Mouse (Mus musculus): Measurements from ENCODE around the gene Bcat1. TPM values are rescaled to one million over a fixed set of nuclear protein-coding genes. Genes with fewer than 3 reads are reported as not detected.

The Bcat1 gene
- polyA plus RNA-seq, 1 experiment from 2014 or later = 6.0 TPM

- Histone ChIP-seq H3K27ac (ENCODE audit: low read length) (no peak overlapping the region), H3K4me1 (ENCODE audit: control insufficient read depth, insufficient read depth, low read length) (no peaks in the 10 kb centered on the region), H3K4me3 (ENCODE audit: low read length) (no peak overlapping the region), H3K36me3 (ENCODE audit: control insufficient read depth, insufficient read depth, low read length) (no peaks in the 10 kb centered on the region), H3K9me3 (ENCODE audit: control insufficient read depth, low read length) (peaks cover 5% of the 10 kb centered on the region; the same call in 1 of the 2 replicates), H3K4me2 (ENCODE audit: low read depth, low read length) (no peak overlapping the region), H3K27me3 (replicated peaks; ENCODE audit: control insufficient read depth, insufficient read depth, low read length) (no peaks in the 10 kb centered on the region), H3K9ac (ENCODE audit: low read depth, low read length) (no peak overlapping the region)
- no peak for ATAC-seq
- WGBS = 60% methylated on average over 5 of the region's 5 CpGs
Observed at GRCm38 (mm10) chr6:145022349-145022748, 53.6 kb downstream of the Bcat1 start.

- Histone ChIP-seq H3K9me3 (ENCODE audit: control insufficient read depth, low read length) (peaks cover 5% of the 10 kb centered on the region; the same call in 1 of the 2 replicates), H3K9ac (ENCODE audit: low read depth, low read length) (no peak overlapping the region), H3K27me3 (replicated peaks; ENCODE audit: control insufficient read depth, insufficient read depth, low read length) (no peaks in the 10 kb centered on the region), H3K4me3 (ENCODE audit: low read length) (no peak overlapping the region), H3K4me1 (ENCODE audit: control insufficient read depth, insufficient read depth, low read length) (no peaks in the 10 kb centered on the region), H3K36me3 (ENCODE audit: control insufficient read depth, insufficient read depth, low read length) (no peaks in the 10 kb centered on the region), H3K4me2 (ENCODE audit: low read depth, low read length) (no peak overlapping the region), H3K27ac (ENCODE audit: low read length) (no peak overlapping the region)
- no peak for ATAC-seq
- 83% methylated on average over 4 of the region's 4 CpGs for WGBS
Observed at GRCm38 (mm10) chr6:145020553-145020952, 55.4 kb downstream of the Bcat1 start.

- 88% methylated on average over 5 of the region's 5 CpGs for WGBS
- Histone ChIP-seq H3K9ac (ENCODE audit: low read depth, low read length) (no peak overlapping the region), H3K36me3 (ENCODE audit: control insufficient read depth, insufficient read depth, low read length) (no peaks in the 10 kb centered on the region), H3K4me3 (ENCODE audit: low read length) (no peak overlapping the region), H3K4me2 (ENCODE audit: low read depth, low read length) (no peak overlapping the region), H3K4me1 (ENCODE audit: control insufficient read depth, insufficient read depth, low read length) (no peaks in the 10 kb centered on the region), H3K27ac (ENCODE audit: low read length) (no peak overlapping the region), H3K27me3 (replicated peaks; ENCODE audit: control insufficient read depth, insufficient read depth, low read length) (no peaks in the 10 kb centered on the region), H3K9me3 (ENCODE audit: control insufficient read depth, low read length) (peaks cover 3% of the 10 kb centered on the region; the same call in 1 of the 2 replicates)
- no peak for ATAC-seq
Observed at GRCm38 (mm10) chr6:145018295-145018694, 57.7 kb downstream of the Bcat1 start.

GRCm38 (mm10) chr6:145017508-145017907, 58.5 kb downstream of the Bcat1 start:
- WGBS = 88% methylated on average over 4 of the region's 4 CpGs
- H3K36me3 ChIP-seq (ENCODE audit: control insufficient read depth, insufficient read depth, low read length) = no peaks in the 10 kb centered on the region
- H3K27me3 ChIP-seq (replicated peaks; ENCODE audit: control insufficient read depth, insufficient read depth, low read length) = no peaks in the 10 kb centered on the region
- no peak overlapping the region for H3K4me2 ChIP-seq (ENCODE audit: low read depth, low read length)
- no peak overlapping the region for H3K4me3 ChIP-seq (ENCODE audit: low read length)
- H3K9me3 ChIP-seq (ENCODE audit: control insufficient read depth, low read length) = no peaks in the 10 kb centered on the region
- H3K9ac ChIP-seq (ENCODE audit: low read depth, low read length) = no peak overlapping the region
- H3K27ac ChIP-seq (ENCODE audit: low read length) = no peak overlapping the region
- ATAC-seq = no peak
- no peaks in the 10 kb centered on the region for H3K4me1 ChIP-seq (ENCODE audit: control insufficient read depth, insufficient read depth, low read length)

- Histone ChIP-seq H3K27ac (ENCODE audit: low read length) (no peak overlapping the region), H3K4me2 (ENCODE audit: low read depth, low read length) (no peak overlapping the region), H3K27me3 (replicated peaks; ENCODE audit: control insufficient read depth, insufficient read depth, low read length) (no peaks in the 10 kb centered on the region), H3K4me1 (ENCODE audit: control insufficient read depth, insufficient read depth, low read length) (no peaks in the 10 kb centered on the region), H3K36me3 (ENCODE audit: control insufficient read depth, insufficient read depth, low read length) (no peaks in the 10 kb centered on the region), H3K9me3 (ENCODE audit: control insufficient read depth, low read length) (no peaks in the 10 kb centered on the region), H3K9ac (ENCODE audit: low read depth, low read length) (no peak overlapping the region), H3K4me3 (ENCODE audit: low read length) (no peak overlapping the region)
- WGBS = 94% methylated on average over 16 of the region's 16 CpGs
- ATAC-seq = no peak
Observed at GRCm38 (mm10) chr6:145016639-145017038, 59.3 kb downstream of the Bcat1 start.

- 100% methylated on average over 2 of the region's 2 CpGs for WGBS
- Histone ChIP-seq H3K4me3 (ENCODE audit: low read length) (no peak overlapping the region), H3K27ac (ENCODE audit: low read length) (no peak overlapping the region), H3K36me3 (ENCODE audit: control insufficient read depth, insufficient read depth, low read length) (no peaks in the 10 kb centered on the region), H3K9ac (ENCODE audit: low read depth, low read length) (no peak overlapping the region), H3K9me3 (ENCODE audit: control insufficient read depth, low read length) (no peaks in the 10 kb centered on the region), H3K27me3 (replicated peaks; ENCODE audit: control insufficient read depth, insufficient read depth, low read length) (no peaks in the 10 kb centered on the region), H3K4me2 (ENCODE audit: low read depth, low read length) (no peak overlapping the region), H3K4me1 (ENCODE audit: control insufficient read depth, insufficient read depth, low read length) (no peaks in the 10 kb centered on the region)
- ATAC-seq = no peak
Observed at GRCm38 (mm10) chr6:145014944-145015343, 61.0 kb downstream of the Bcat1 start.

- no peak overlapping the region for H3K27ac ChIP-seq (ENCODE audit: low read length)
- whole genome bisulfite sequencing = 66% methylated on average over 8 of the region's 8 CpGs
- H3K4me1 ChIP-seq (ENCODE audit: control insufficient read depth, insufficient read depth, low read length) = no peaks in the 10 kb centered on the region
- no peak overlapping the region for H3K9ac ChIP-seq (ENCODE audit: low read depth, low read length)
- ATAC-seq = 0 out of 2 replicates have a peak, but pooled peaks have one; percentile 44
- no peaks in the 10 kb centered on the region for H3K27me3 ChIP-seq (replicated peaks; ENCODE audit: control insufficient read depth, insufficient read depth, low read length)
- H3K4me3 ChIP-seq (ENCODE audit: low read length) = no peak overlapping the region
- no peaks in the 10 kb centered on the region for H3K36me3 ChIP-seq (ENCODE audit: control insufficient read depth, insufficient read depth, low read length)
- no peaks in the 10 kb centered on the region for H3K9me3 ChIP-seq (ENCODE audit: control insufficient read depth, low read length)
- H3K4me2 ChIP-seq (ENCODE audit: low read depth, low read length) = no peak overlapping the region
Observed at GRCm38 (mm10) chr6:145012699-145013098, 63.3 kb downstream of the Bcat1 start.

- no peak for ATAC-seq
Observed at GRCm38 (mm10) chr6:145011141-145011540, 64.8 kb downstream of the Bcat1 start.

GRCm38 (mm10) chr6:145009859-145010818, 65.8 kb downstream of the Bcat1 start:
- Histone ChIP-seq H3K27ac (ENCODE audit: low read length) (no peak overlapping the region), H3K4me3 (ENCODE audit: low read length) (no peak overlapping the region), H3K9me3 (ENCODE audit: control insufficient read depth, low read length) (no peaks in the 10 kb centered on the region), H3K4me2 (ENCODE audit: low read depth, low read length) (no peak overlapping the region), H3K27me3 (replicated peaks; ENCODE audit: control insufficient read depth, insufficient read depth, low read length) (no peaks in the 10 kb centered on the region), H3K4me1 (ENCODE audit: control insufficient read depth, insufficient read depth, low read length) (no peaks in the 10 kb centered on the region), H3K9ac (ENCODE audit: low read depth, low read length) (no peak overlapping the region), H3K36me3 (ENCODE audit: control insufficient read depth, insufficient read depth, low read length) (no peaks in the 10 kb centered on the region)
- ATAC-seq = no peak
- 73% methylated on average over 8 of the region's 8 CpGs for WGBS

More at GRCm38 (mm10) chr6:145011141-145011540, 64.8 kb downstream of the Bcat1 start:
- Histone ChIP-seq H3K4me3 (ENCODE audit: low read length) (no peak overlapping the region), H3K27ac (ENCODE audit: low read length) (no peak overlapping the region), H3K36me3 (ENCODE audit: control insufficient read depth, insufficient read depth, low read length) (no peaks in the 10 kb centered on the region), H3K4me1 (ENCODE audit: control insufficient read depth, insufficient read depth, low read length) (no peaks in the 10 kb centered on the region), H3K9me3 (ENCODE audit: control insufficient read depth, low read length) (no peaks in the 10 kb centered on the region), H3K4me2 (ENCODE audit: low read depth, low read length) (no peak overlapping the region), H3K9ac (ENCODE audit: low read depth, low read length) (no peak overlapping the region), H3K27me3 (replicated peaks; ENCODE audit: control insufficient read depth, insufficient read depth, low read length) (no peaks in the 10 kb centered on the region)
- WGBS = 83% methylated on average over 8 of the region's 8 CpGs

Measured in intestine, embryonic 16.5 days (tissue).